Mouse (Mus musculus) heart, postnatal 0 days (tissue): ENCODE measurements around the gene Sec11a.

ENCODE experiments used
- CTCF ChIP-seq: IDR thresholded peaks from 2 replicates; pipeline ENCODE4 v1.5.1; 2016; ENCODE audit warnings: antibody characterized with exemption, control low read depth, low read depth
- EP300 ChIP-seq: IDR thresholded peaks from 2 replicates; pipeline ENCODE4 v1.6.1; 2016; ENCODE audit warnings: antibody characterized with exemption, low read depth

- no peak for TF ChIP-seq CTCF
- no peak for TF ChIP-seq EP300
These were observed 82.7 kb downstream of the Sec11a start for GRCm38 (mm10) chr7:80864831-80865230.
